Mouse (Mus musculus) lung, postnatal 0 days (tissue): ENCODE data around the gene Cnga1. TPM values are rescaled to one million over a fixed set of nuclear protein-coding genes. Genes with fewer than 3 reads are reported as not detected.
A peak's percentile ranks its signal among the peaks of the same experiment; 100 is the strongest.

Experiments used
- ATAC-seq: fragments of 200-750 bp; cut with Nextera tagmentation; 2 replicates; pipeline ENCODE4 v1.8.0; 2017; ENCODE audit warnings: moderate library complexity
- DNase-seq: peaks from one replicate; pipeline ENCODE4 v3.0.0-alpha.2; 2016; ENCODE audit warnings: low spot score
- H3K27ac ChIP-seq: fragments of 300-500 bp; sonication (generic); 2 replicates; pipeline ENCODE4 v1.5.1; 2014; ENCODE audit warnings: antibody characterized with exemption, mild to moderate bottlenecking, low read length, mixed read lengths
- H3K27me3 ChIP-seq: fragments of 300-500 bp; sonication (generic); replicated peaks from 2 replicates; pipeline ENCODE4 v1.6.1; 2014; ENCODE audit warnings: low read length, mixed read lengths; ENCODE audit not compliant: insufficient read depth
- H3K36me3 ChIP-seq: fragments of 300-500 bp; sonication (generic); 2 replicates; pipeline ENCODE4 v1.6.1; 2014; ENCODE audit warnings: low read length, mixed read lengths; ENCODE audit not compliant: insufficient read depth
- H3K4me1 ChIP-seq: fragments of 300-500 bp; sonication (generic); 2 replicates; pipeline ENCODE4 v1.6.1; 2014; ENCODE audit warnings: antibody characterized with exemption, low read depth, low read length, mixed read lengths; ENCODE audit not compliant: insufficient read depth
- H3K4me2 ChIP-seq: fragments of 300-500 bp; sonication (generic); replicated peaks from 2 replicates; pipeline ENCODE4 v1.6.1; 2014; ENCODE audit warnings: low read depth, mild to moderate bottlenecking, low read length, moderate library complexity, mixed read lengths
- H3K4me3 ChIP-seq: fragments of 300-500 bp; sonication (generic); 2 replicates; pipeline ENCODE4 v1.5.1; 2014; ENCODE audit warnings: low read depth, low read length
- H3K9ac ChIP-seq: fragments of 300-500 bp; sonication (generic); replicated peaks from 2 replicates; pipeline ENCODE4 v1.6.1; 2014; ENCODE audit warnings: low read depth, mild to moderate bottlenecking
- H3K9me3 ChIP-seq: fragments of 300-500 bp; sonication (generic); 2 replicates; pipeline ENCODE4 v1.6.1; 2016; ENCODE audit warnings: low read length, mixed read lengths
- CTCF ChIP-seq: IDR thresholded peaks from 2 replicates; pipeline ENCODE4 v1.5.1; 2016; ENCODE audit warnings: antibody characterized with exemption, mild to moderate bottlenecking
- EP300 ChIP-seq: IDR thresholded peaks from 2 replicates; pipeline ENCODE4 v1.6.1; 2016; ENCODE audit warnings: antibody characterized with exemption, mild to moderate bottlenecking, control low read depth
- WGBS: fragments of 180-500 bp; shearing (Covaris S2); extraction: QIAGEN DNeasy Blood & Tissue Kit; methylation state at CpG from one replicate; pipeline ENCODE4 v1.1.7; 2014; 5-methylcytosine and 5-hydroxymethylcytosine counted together
- polyA plus RNA-seq: library from polyadenylated mRNA; unstranded; fragments of >200 nt; fragmentation: Nextera tagmentation; extraction: Ambion mirVana; gene quantifications from 2 replicates; pipeline ENCODE4 v1.2.1, GENCODE M21; 2015

Cnga1 gene
- polyA plus RNA-seq, 1 experiment from 2014 or later = not detected

DNA sequence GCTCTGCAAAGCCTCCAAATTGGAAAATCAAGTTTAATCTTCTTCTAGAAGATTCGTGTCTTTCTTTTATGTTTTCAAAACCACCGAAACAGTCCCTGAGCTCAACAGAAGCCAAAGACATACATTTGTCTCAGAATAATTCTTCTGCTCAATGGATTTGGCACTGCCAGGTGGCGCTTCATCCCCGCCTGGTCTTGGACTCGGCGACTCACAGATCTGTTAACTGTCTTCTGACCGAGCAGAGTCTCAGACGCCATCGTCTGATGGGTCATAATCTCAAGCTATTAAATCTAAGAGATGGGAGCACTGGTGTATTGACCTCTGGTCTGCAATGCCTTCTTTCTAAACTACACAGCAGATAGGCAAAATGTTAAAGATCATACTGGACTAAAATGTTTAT lies 24.3 kb upstream of the Cnga1 start:
- no peak overlapping the region for H3K4me2 ChIP-seq
- ATAC-seq (no peak), DNase-seq (no peak)
- no peak overlapping the region for H3K27ac ChIP-seq
- no peaks in the 10 kb centered on the region for H3K36me3 ChIP-seq
- TF ChIP-seq EP300 (no peak), CTCF (no peak)
- no peak overlapping the region for H3K9ac ChIP-seq
- H3K27me3 ChIP-seq = no peaks in the 10 kb centered on the region
- WGBS = 75% methylated on average over 9 of the region's 9 CpGs
- no peaks in the 10 kb centered on the region for H3K4me1 ChIP-seq
- no peaks in the 10 kb centered on the region for H3K9me3 ChIP-seq
- no peak overlapping the region for H3K4me3 ChIP-seq

DNA sequence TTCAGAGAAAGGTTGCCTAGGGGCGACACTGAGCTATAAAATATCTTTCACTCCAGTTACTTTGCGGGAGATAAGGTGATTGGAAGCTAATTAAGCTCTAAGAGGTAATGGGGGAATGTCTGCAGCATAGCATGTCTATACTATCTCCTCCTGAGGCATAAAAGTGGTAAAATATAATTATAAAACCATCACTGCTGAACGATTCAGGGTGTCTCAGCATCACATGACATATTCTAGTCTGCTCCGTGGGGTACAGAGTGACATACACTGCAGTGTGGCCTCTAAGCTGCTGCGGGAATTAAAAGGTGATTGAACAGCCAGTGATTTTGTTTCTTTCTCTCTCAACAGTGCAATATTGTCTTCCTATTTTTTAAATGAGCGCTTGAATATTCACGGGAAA lies 22.4 kb upstream of the Cnga1 start:
- Histone ChIP-seq H3K36me3 (no peaks in the 10 kb centered on the region), H3K9me3 (no peaks in the 10 kb centered on the region), H3K4me1 (no peaks in the 10 kb centered on the region), H3K27me3 (no peaks in the 10 kb centered on the region), H3K27ac (no peak overlapping the region), H3K9ac (no peak overlapping the region), H3K4me3 (no peak overlapping the region), H3K4me2 (no peak overlapping the region)
- no peak for ATAC-seq
- 83% methylated on average over 7 of the region's 7 CpGs for WGBS
- TF ChIP-seq CTCF = no peak
- no peak for DNase-seq

DNA sequence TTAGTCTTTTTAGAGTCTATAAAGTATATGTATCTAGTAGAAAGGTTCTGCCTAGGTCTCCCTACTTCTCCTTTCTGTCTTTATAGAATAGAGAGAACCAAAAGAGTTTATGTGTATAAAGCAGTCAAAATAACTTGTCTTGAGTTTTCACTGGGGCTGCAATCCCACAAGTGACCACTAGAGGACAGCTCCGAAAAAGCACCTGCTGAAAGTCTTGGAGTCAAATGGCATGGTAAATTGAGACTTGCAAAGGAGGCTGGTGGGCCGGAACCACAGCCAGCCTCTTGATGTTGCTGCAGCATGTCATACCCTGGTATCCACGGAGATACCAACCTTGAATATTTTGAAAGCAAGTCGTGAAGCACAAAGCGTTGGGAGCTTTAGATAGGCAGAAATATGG lies 21.2 kb upstream of the Cnga1 start:
- Histone ChIP-seq H3K9me3 (no peaks in the 10 kb centered on the region), H3K4me2 (no peak overlapping the region), H3K9ac (no peak overlapping the region), H3K4me3 (no peak overlapping the region), H3K27ac (no peak overlapping the region), H3K4me1 (no peaks in the 10 kb centered on the region), H3K36me3 (no peaks in the 10 kb centered on the region), H3K27me3 (no peaks in the 10 kb centered on the region)
- DNase-seq (peak; percentile 56), ATAC-seq (peak; percentile 21)
- WGBS = 27% methylated on average over 5 of the region's 5 CpGs
- TF ChIP-seq EP300 (no peak), CTCF (peak; percentile 88)

DNA sequence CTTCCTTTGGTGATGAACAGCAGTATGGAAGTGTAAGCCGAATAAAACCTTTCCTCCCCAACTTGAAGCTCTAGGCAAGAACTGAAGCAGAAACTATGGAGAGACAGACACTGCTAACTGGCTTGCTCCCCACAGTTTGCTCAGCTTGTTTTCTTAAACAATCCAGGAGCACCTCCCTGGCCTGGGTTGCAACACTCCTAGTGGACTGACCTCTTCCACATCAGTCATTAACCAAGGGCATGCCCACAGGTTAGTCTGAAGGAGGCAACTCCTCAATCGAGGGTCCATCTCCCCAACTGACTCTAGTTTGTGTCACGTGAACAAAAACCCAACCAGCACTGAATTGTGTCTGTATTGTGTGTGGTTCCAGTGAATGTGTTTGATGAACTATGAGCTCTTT lies 20.8 kb upstream of the Cnga1 start:
- no peak for TF ChIP-seq CTCF
- TF ChIP-seq EP300 = no peak
- DNase-seq (peak; percentile 45), ATAC-seq (peak; percentile 80)
- Histone ChIP-seq H3K36me3 (no peaks in the 10 kb centered on the region), H3K27me3 (no peaks in the 10 kb centered on the region), H3K27ac (no peak overlapping the region), H3K9ac (no peak overlapping the region), H3K4me2 (no peak overlapping the region), H3K4me3 (no peak overlapping the region), H3K4me1 (no peaks in the 10 kb centered on the region), H3K9me3 (no peaks in the 10 kb centered on the region)
- 32% methylated on average over 3 of the region's 3 CpGs for WGBS

DNA sequence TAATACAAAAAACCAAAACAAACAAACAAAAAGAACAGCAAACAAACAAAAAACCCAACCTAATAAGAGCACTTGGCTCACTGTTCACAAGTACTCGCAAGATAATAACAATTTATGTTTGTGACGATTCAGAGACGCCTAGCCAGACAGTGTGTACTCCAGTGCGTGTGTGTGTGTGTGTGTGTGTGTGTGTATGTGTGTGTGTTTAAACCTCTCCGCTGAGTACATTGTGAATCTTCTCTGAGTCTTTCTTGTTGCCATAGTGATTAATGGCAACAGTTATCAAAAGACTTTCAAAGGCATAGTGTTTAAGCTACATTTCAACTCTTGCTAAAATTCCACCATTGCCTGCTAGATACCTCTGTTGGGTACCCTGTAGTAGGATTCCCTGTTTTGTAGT lies 20.1 kb upstream of the Cnga1 start:
- Histone ChIP-seq H3K9ac (no peak overlapping the region), H3K9me3 (no peaks in the 10 kb centered on the region), H3K27ac (no peak overlapping the region), H3K4me1 (no peaks in the 10 kb centered on the region), H3K36me3 (no peaks in the 10 kb centered on the region), H3K4me2 (no peak overlapping the region), H3K27me3 (no peaks in the 10 kb centered on the region), H3K4me3 (no peak overlapping the region)
- 67% methylated on average over 5 of the region's 5 CpGs for WGBS
- ATAC-seq (no peak), DNase-seq (no peak)
- TF ChIP-seq CTCF = no peak
- no peak for TF ChIP-seq EP300

DNA sequence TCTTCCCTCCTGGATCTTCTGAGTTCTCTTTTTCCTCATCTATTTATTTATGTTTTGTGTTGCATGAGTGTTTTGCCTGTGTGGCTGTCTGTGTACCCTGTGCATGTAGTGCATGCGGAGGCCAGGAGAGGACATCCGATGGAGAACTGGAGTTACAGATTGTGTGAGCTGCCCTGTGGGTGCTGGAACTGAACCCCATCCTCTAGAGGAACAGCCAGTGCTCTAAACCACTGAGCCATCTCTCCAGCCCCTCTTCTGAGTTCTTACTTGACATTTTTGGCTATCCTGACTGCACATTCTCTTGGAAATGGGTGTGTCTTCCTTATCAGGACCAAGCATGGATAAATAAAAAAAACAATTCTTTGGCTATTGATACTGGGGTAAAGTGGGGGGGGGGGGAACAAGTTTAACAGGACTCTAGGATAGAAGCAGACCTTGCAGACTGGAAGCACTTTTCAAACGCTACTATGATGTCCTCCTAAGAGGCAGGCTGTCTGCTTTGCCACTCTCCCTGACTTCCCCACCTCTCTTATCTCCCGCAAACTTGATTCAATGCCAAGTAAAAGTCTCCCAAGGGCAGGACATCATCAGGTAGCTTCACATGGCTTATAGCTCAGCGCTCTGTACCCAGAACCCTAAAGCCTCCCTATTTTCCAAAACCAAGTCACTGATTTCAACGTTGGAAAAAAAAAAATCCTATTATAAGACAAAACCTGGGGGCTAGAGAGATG lies 17.1 kb upstream of the Cnga1 start:
- WGBS = 67% methylated on average over 6 of the region's 6 CpGs
- no peaks in the 10 kb centered on the region for H3K36me3 ChIP-seq
- TF ChIP-seq CTCF (no peak), EP300 (no peak)

DNA sequence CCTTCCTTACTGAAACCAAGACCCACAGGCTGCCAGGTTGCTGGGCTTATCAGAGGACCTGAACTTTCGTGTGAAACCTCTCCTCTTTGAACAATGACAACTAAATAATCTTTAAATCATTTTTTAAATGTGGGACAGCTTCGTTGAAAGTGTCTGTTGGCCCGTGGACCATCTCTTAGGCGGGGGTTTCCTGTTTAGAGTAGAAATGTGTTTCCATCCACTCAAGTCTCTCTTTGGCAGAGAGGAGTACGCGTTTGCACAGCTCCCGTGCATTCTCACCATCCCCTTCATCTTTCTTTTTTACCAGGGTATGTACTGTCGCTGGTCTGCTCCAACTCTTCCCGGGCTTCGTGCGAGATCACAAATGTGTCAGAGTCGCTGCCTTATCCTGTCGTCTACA lies 14.3 kb upstream of the Cnga1 start:
- Histone ChIP-seq H3K4me3 (no peak overlapping the region), H3K9ac (no peak overlapping the region), H3K27me3 (no peaks in the 10 kb centered on the region), H3K4me2 (no peak overlapping the region), H3K36me3 (no peaks in the 10 kb centered on the region), H3K27ac (no peak overlapping the region), H3K9me3 (no peaks in the 10 kb centered on the region), H3K4me1 (no peaks in the 10 kb centered on the region)
- DNase-seq (no peak), ATAC-seq (no peak)
- no peak for TF ChIP-seq CTCF
- 61% methylated on average over 13 of the region's 13 CpGs for WGBS

More for the DNA sequence above, 17.1 kb upstream of the Cnga1 start:
- Histone ChIP-seq H3K27me3 (no peaks in the 10 kb centered on the region), H3K4me3 (no peak overlapping the region), H3K9me3 (no peaks in the 10 kb centered on the region), H3K9ac (no peak overlapping the region), H3K4me2 (no peak overlapping the region), H3K4me1 (no peaks in the 10 kb centered on the region), H3K27ac (no peak overlapping the region)
- DNase-seq (no peak), ATAC-seq (no peak)
